Mouse (Mus musculus): ENCODE measurements at regions not wholly inside any gene's neighbourhood (a gene's known extent, or its start where the extent isn't known, plus 50 kb on each side); places are given as distances from the start of the nearest gene placed in this dataset.
A peak's percentile ranks its signal among the peaks of the same experiment; 100 is the strongest.

DNA sequence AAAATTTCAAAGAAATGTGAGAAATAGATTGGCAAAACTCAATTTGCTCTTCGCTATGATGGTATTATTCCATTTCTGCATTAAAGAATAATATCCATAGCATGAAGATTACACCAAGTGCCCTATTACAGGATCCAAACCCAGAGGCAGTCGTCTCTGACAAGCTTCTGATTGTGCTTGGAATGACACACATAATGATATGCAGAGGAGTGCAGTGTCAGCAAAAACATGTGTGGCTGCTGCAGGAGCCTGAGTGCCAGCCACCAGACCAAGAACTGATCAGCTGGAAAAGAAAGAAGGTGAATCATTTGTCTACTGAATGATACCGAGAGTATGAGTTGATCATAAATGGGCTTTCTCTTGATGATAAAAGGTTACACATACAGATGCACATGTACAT, 137.3 kb downstream of the Il15 start:
- Histone ChIP-seq H3K4me1 (ENCODE audit: control insufficient read depth in 2 of 2, insufficient read depth in 2 of 2, low read length in 2 of 2, poor library complexity in 1 of 2) (no peaks in the 10 kb centered on the region), H3K27ac (ENCODE audit: insufficient read depth, low read depth, low read length, poor library complexity, severe bottlenecking) (no peak overlapping the region), H3K9ac (ENCODE audit: insufficient read depth, low read depth, low read length, poor library complexity, severe bottlenecking) (no peak overlapping the region), H3K4me3 (ENCODE audit: insufficient read depth in 1 of 2, low read depth in 1 of 2, low read length in 2 of 2, poor library complexity in 1 of 2, severe bottlenecking in 1 of 2) (no peak overlapping the region), H3K36me3 (ENCODE audit: control insufficient read depth, insufficient read depth, low read length, poor library complexity, severe bottlenecking) (no peaks in the 10 kb centered on the region), H3K9me3 (ENCODE audit: control insufficient read depth, insufficient read depth, low read depth, low read length) (no peaks in the 10 kb centered on the region)
- DNase-seq (ENCODE audit: low read depth, low spot score): no peak
- TF ChIP-seq MAFK (IDR thresholded peaks at IDR 0.05; ENCODE audit: insufficient read depth, low read depth, low read length): peak; percentile 57; the same call in 1 of the 2 replicates
- no peak for TF ChIP-seq ZC3H11A (IDR thresholded peaks at IDR 0.05; ENCODE audit: borderline replicate concordance, low read depth, low read length)
- in situ Hi-C loops (cut with MboI; ENCODE audit: low sequenced_read_pairs in 2 of 2, unreplicated experiment in 2 of 2): no loop called here

DNA sequence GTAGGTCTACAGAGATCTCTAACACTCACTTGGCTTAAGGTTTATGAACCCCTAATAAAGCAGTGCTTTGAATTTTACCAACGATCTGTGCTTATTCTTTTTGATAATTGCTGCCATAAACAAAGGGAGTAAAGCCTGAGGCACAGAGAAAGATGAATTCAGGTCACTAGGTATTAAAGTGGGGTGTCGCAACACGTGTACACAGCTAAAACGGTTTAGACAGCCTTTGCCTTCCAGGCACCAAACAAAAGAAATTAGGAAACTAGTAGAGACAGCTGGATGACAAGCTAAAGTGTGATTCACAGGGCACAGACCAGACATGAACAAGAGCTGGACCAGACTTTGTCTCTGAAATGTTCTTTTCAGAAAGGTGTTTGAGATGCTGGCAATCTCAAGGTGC, 140.8 kb downstream of the Il15 start:
- TF ChIP-seq ZNF384 (IDR thresholded peaks at IDR 0.05; ENCODE audit: low read depth, low read length): no peak
- TF ChIP-seq ZC3H11A (IDR thresholded peaks at IDR 0.05; ENCODE audit: borderline replicate concordance, low read depth, low read length): no peak
- TF ChIP-seq HCFC1 (IDR thresholded peaks at IDR 0.05; ENCODE audit: borderline replicate concordance, insufficient read depth, low read length): no peak
- no peak for TF ChIP-seq MAFK (IDR thresholded peaks at IDR 0.05; ENCODE audit: insufficient read depth, low read depth, low read length)
- in situ Hi-C loops (cut with MboI; ENCODE audit: low sequenced_read_pairs in 2 of 2, unreplicated experiment in 2 of 2): no loop called here
- H3K4me1 ChIP-seq (ENCODE audit: control insufficient read depth in 2 of 2, insufficient read depth in 2 of 2, low read length in 2 of 2, poor library complexity in 1 of 2): no peaks in the 10 kb centered on the region
- H3K4me3 ChIP-seq (ENCODE audit: insufficient read depth in 1 of 2, low read depth in 1 of 2, low read length in 2 of 2, poor library complexity in 1 of 2, severe bottlenecking in 1 of 2): no peak overlapping the region
- H3K9ac ChIP-seq (ENCODE audit: insufficient read depth, low read depth, low read length, poor library complexity, severe bottlenecking): no peak overlapping the region
- DNase-seq (ENCODE audit: low read depth, low spot score): no peak
- H3K9me3 ChIP-seq (ENCODE audit: control insufficient read depth, insufficient read depth, low read depth, low read length): no peaks in the 10 kb centered on the region
- H3K27ac ChIP-seq (ENCODE audit: insufficient read depth, low read depth, low read length, poor library complexity, severe bottlenecking): no peak overlapping the region
- no peaks in the 10 kb centered on the region for H3K36me3 ChIP-seq (ENCODE audit: control insufficient read depth, insufficient read depth, low read length, poor library complexity, severe bottlenecking)

DNA sequence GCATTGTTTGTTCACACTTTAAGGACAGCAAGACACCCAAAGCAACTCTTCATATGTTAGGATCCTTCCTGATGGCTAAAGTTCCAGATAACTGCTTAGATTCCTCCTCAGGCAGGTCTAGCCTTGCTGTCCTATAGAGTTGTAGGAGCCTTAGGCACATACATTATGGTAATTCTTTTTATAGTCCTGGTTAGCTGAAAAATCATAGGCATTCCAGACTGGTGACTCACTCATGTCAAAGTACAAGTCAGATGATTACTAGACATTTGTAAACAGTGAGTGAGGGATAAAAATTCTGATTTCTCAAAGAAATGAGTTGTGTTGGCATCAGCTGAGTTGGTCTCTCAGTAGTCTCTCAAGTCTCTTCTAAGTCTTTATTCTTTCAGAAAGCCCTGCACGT, 142.4 kb downstream of the Il15 start:
- Histone ChIP-seq H3K36me3 (ENCODE audit: control insufficient read depth, insufficient read depth, low read length, poor library complexity, severe bottlenecking) (no peaks in the 10 kb centered on the region), H3K9me3 (ENCODE audit: control insufficient read depth, insufficient read depth, low read depth, low read length) (no peaks in the 10 kb centered on the region), H3K9ac (ENCODE audit: insufficient read depth, low read depth, low read length, poor library complexity, severe bottlenecking) (no peak overlapping the region), H3K4me3 (ENCODE audit: insufficient read depth in 1 of 2, low read depth in 1 of 2, low read length in 2 of 2, poor library complexity in 1 of 2, severe bottlenecking in 1 of 2) (no peak overlapping the region), H3K4me1 (ENCODE audit: control insufficient read depth in 2 of 2, insufficient read depth in 2 of 2, low read length in 2 of 2, poor library complexity in 1 of 2) (no peaks in the 10 kb centered on the region), H3K27ac (ENCODE audit: insufficient read depth, low read depth, low read length, poor library complexity, severe bottlenecking) (no peak overlapping the region)
- no peak for DNase-seq (ENCODE audit: low read depth, low spot score)
- in situ Hi-C loops (cut with MboI; ENCODE audit: low sequenced_read_pairs in 2 of 2, unreplicated experiment in 2 of 2): no loop called here
- TF ChIP-seq ZNF384 (IDR thresholded peaks at IDR 0.05; ENCODE audit: low read depth, low read length): no peak
- TF ChIP-seq ZC3H11A (IDR thresholded peaks at IDR 0.05; ENCODE audit: borderline replicate concordance, low read depth, low read length): no peak
- TF ChIP-seq CHD2 (IDR thresholded peaks at IDR 0.05; ENCODE audit: low read depth, low read length): no peak
- no peak for TF ChIP-seq HCFC1 (IDR thresholded peaks at IDR 0.05; ENCODE audit: borderline replicate concordance, insufficient read depth, low read length)
- TF ChIP-seq MAFK (IDR thresholded peaks at IDR 0.05; ENCODE audit: insufficient read depth, low read depth, low read length): no peak

DNA sequence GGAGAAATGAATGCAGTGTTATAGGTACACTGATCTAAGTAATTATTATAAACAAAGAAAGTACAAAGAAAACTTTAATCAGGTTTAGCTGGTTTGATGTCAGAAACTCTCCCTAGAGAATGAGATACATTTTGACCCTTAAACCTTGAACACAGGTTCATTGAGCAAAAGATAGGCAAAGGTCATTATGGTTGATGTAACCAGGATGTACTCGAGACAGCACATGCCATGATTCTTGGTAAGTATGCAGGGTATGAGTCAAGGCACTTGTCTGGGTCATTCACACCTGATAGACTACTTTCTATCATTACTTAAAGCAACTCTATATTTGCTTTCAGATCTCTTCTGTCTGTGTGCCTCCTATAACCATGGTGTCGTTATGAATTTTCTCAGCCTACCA, 147.2 kb downstream of the Il15 start:
- in situ Hi-C loops (cut with MboI; ENCODE audit: low sequenced_read_pairs in 2 of 2, unreplicated experiment in 2 of 2): no loop called here
- Histone ChIP-seq H3K4me3 (ENCODE audit: insufficient read depth in 1 of 2, low read depth in 1 of 2, low read length in 2 of 2, poor library complexity in 1 of 2, severe bottlenecking in 1 of 2) (no peak overlapping the region), H3K9me3 (ENCODE audit: control insufficient read depth, insufficient read depth, low read depth, low read length) (no peaks in the 10 kb centered on the region), H3K9ac (ENCODE audit: insufficient read depth, low read depth, low read length, poor library complexity, severe bottlenecking) (no peak overlapping the region), H3K36me3 (ENCODE audit: control insufficient read depth, insufficient read depth, low read length, poor library complexity, severe bottlenecking) (no peaks in the 10 kb centered on the region), H3K27ac (ENCODE audit: insufficient read depth, low read depth, low read length, poor library complexity, severe bottlenecking) (no peak overlapping the region), H3K4me1 (ENCODE audit: control insufficient read depth in 2 of 2, insufficient read depth in 2 of 2, low read length in 2 of 2, poor library complexity in 1 of 2) (no peaks in the 10 kb centered on the region)
- DNase-seq (ENCODE audit: low read depth, low spot score): no peak
- no peak for TF ChIP-seq MAFK (IDR thresholded peaks at IDR 0.05; ENCODE audit: insufficient read depth, low read depth, low read length)
- no peak for TF ChIP-seq ZC3H11A (IDR thresholded peaks at IDR 0.05; ENCODE audit: borderline replicate concordance, low read depth, low read length)
- TF ChIP-seq CHD2 (IDR thresholded peaks at IDR 0.05; ENCODE audit: low read depth, low read length): no peak
- no peak for TF ChIP-seq ZNF384 (IDR thresholded peaks at IDR 0.05; ENCODE audit: low read depth, low read length)
- no peak for TF ChIP-seq HCFC1 (IDR thresholded peaks at IDR 0.05; ENCODE audit: borderline replicate concordance, insufficient read depth, low read length)

DNA sequence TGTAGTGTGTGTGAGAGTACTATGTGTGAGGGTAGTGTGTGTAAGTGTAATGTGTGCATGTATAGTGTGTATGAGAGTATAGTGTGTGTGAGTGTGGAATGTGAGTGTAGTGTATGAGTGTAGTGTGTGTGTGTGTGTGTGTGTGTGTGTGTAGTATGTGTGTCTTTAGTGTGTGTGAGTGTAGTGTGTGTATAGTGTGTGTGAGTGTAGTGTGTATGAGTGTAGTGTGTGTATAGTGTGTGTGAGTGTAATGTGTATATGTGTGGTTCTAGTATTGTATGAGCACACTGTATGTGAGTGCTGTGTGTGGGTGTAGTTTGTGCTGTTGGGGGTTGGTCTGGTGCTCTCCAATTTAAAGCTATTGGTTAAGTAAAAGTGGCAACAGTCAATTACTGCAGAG, 150.6 kb downstream of the Il15 start:
- no peak for TF ChIP-seq ZNF384 (IDR thresholded peaks at IDR 0.05; ENCODE audit: low read depth, low read length)
- TF ChIP-seq MAFK (IDR thresholded peaks at IDR 0.05; ENCODE audit: insufficient read depth, low read depth, low read length): no peak
- TF ChIP-seq HCFC1 (IDR thresholded peaks at IDR 0.05; ENCODE audit: borderline replicate concordance, insufficient read depth, low read length): no peak
- TF ChIP-seq CHD2 (IDR thresholded peaks at IDR 0.05; ENCODE audit: low read depth, low read length): no peak
- no peak for TF ChIP-seq ZC3H11A (IDR thresholded peaks at IDR 0.05; ENCODE audit: borderline replicate concordance, low read depth, low read length)
- DNase-seq (ENCODE audit: low read depth, low spot score): no peak
- Histone ChIP-seq H3K36me3 (ENCODE audit: control insufficient read depth, insufficient read depth, low read length, poor library complexity, severe bottlenecking) (no peaks in the 10 kb centered on the region), H3K9me3 (ENCODE audit: control insufficient read depth, insufficient read depth, low read depth, low read length) (no peaks in the 10 kb centered on the region), H3K4me1 (ENCODE audit: control insufficient read depth in 2 of 2, insufficient read depth in 2 of 2, low read length in 2 of 2, poor library complexity in 1 of 2) (no peaks in the 10 kb centered on the region), H3K4me3 (ENCODE audit: insufficient read depth in 1 of 2, low read depth in 1 of 2, low read length in 2 of 2, poor library complexity in 1 of 2, severe bottlenecking in 1 of 2) (no peak overlapping the region), H3K9ac (ENCODE audit: insufficient read depth, low read depth, low read length, poor library complexity, severe bottlenecking) (no peak overlapping the region), H3K27ac (ENCODE audit: insufficient read depth, low read depth, low read length, poor library complexity, severe bottlenecking) (no peak overlapping the region)
- in situ Hi-C loops (cut with MboI; ENCODE audit: low sequenced_read_pairs in 2 of 2, unreplicated experiment in 2 of 2): no loop called here
